Mouse (Mus musculus): ENCODE data around the gene Pknox2. TPM values are rescaled to one million over a fixed set of nuclear protein-coding genes. Genes with fewer than 3 reads are reported as not detected.
A peak's percentile ranks its signal among the peaks of the same experiment; 100 is the strongest.

Pknox2 gene
- total RNA-seq, 1 experiment, result 1.8 TPM

- no peaks in the 10 kb centered on the region for H3K36me3 ChIP-seq (ENCODE audit: control insufficient read depth, insufficient read depth, low read length, poor library complexity, severe bottlenecking)
- in situ Hi-C loops (cut with MboI; ENCODE audit: low sequenced_read_pairs in 2 of 2, unreplicated experiment in 2 of 2), result no loop called here
- no peak for DNase-seq (ENCODE audit: low read depth, low spot score)
These were observed 253.7 kb downstream of the Pknox2 start for GRCm38 (mm10) chr9:36893413-36893990.

DNA sequence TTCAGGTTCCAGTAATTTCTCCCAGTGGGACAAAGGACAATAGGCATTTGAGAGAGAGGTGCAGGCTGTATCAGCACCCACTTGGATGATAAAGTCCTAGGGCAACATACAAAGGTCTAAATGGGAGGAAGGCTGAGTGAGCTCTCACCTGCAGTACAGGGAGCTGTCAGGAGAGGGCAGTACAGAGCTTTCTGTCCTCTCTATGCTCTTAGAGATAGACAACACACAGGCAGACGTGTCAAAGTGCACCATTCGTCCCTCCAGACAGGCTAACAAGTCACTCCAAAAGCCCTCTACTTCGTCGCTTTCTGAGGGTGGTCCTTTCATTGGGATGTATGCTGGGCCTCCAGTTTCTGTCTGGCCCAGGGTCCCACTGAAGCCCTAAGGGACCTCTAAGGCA, 256.7 kb downstream of the Pknox2 start:
- DNase-seq (ENCODE audit: low read depth, low spot score), result peak; percentile 73
- in situ Hi-C loops (cut with MboI; ENCODE audit: low sequenced_read_pairs in 2 of 2, unreplicated experiment in 2 of 2), result no loop called here
- no peak overlapping the region for H3K4me3 ChIP-seq (ENCODE audit: insufficient read depth in 1 of 2, low read depth in 1 of 2, low read length in 2 of 2, poor library complexity in 1 of 2, severe bottlenecking in 1 of 2)

More at GRCm38 (mm10) chr9:36893413-36893990, 253.7 kb downstream of the Pknox2 start:
- H3K27ac ChIP-seq (ENCODE audit: insufficient read depth, low read depth, low read length, poor library complexity, severe bottlenecking), result no peak overlapping the region
- TF ChIP-seq ZC3H11A (IDR thresholded peaks at IDR 0.05; ENCODE audit: borderline replicate concordance, low read depth, low read length), result no peak
- no peak for TF ChIP-seq CHD2 (IDR thresholded peaks at IDR 0.05; ENCODE audit: low read depth, low read length)
- TF ChIP-seq HCFC1 (IDR thresholded peaks at IDR 0.05; ENCODE audit: borderline replicate concordance, insufficient read depth, low read length), result no peak
- TF ChIP-seq MAFK (IDR thresholded peaks at IDR 0.05; ENCODE audit: insufficient read depth, low read depth, low read length), result no peak
- no peak for TF ChIP-seq ZNF384 (IDR thresholded peaks at IDR 0.05; ENCODE audit: low read depth, low read length)
- no peak overlapping the region for H3K4me3 ChIP-seq (ENCODE audit: insufficient read depth in 1 of 2, low read depth in 1 of 2, low read length in 2 of 2, poor library complexity in 1 of 2, severe bottlenecking in 1 of 2)
- no peak overlapping the region for H3K9ac ChIP-seq (ENCODE audit: insufficient read depth, low read depth, low read length, poor library complexity, severe bottlenecking)
- no peaks in the 10 kb centered on the region for H3K4me1 ChIP-seq (ENCODE audit: control insufficient read depth in 2 of 2, insufficient read depth in 2 of 2, low read length in 2 of 2, poor library complexity in 1 of 2)
- no peaks in the 10 kb centered on the region for H3K9me3 ChIP-seq (ENCODE audit: control insufficient read depth, insufficient read depth, low read depth, low read length)

DNA sequence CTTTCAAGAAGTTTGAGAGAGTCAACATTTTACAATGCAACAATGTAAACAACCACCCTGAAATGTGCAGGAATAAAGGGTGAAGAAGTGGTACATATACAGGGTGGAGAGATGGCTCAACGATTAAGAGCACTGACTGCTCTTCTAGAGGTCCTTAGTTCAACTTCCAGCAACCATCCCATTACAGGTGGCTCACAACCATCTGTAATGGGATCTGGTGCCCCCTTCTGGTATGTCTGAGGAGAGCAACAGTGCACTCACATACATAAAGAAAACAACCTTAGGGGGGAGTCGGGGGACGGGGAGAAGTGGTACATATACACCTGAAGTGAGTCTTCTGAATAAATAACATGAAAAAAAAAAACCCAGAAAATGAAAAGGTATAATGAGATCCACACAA, 262.0 kb downstream of the Pknox2 start:
- Histone ChIP-seq H3K9me3 (ENCODE audit: control insufficient read depth, insufficient read depth, low read depth, low read length) (no peaks in the 10 kb centered on the region), H3K9ac (ENCODE audit: insufficient read depth, low read depth, low read length, poor library complexity, severe bottlenecking) (no peak overlapping the region), H3K4me3 (ENCODE audit: insufficient read depth in 1 of 2, low read depth in 1 of 2, low read length in 2 of 2, poor library complexity in 1 of 2, severe bottlenecking in 1 of 2) (no peak overlapping the region), H3K36me3 (ENCODE audit: control insufficient read depth, insufficient read depth, low read length, poor library complexity, severe bottlenecking) (no peaks in the 10 kb centered on the region), H3K27ac (ENCODE audit: insufficient read depth, low read depth, low read length, poor library complexity, severe bottlenecking) (no peak overlapping the region), H3K4me1 (ENCODE audit: control insufficient read depth in 2 of 2, insufficient read depth in 2 of 2, low read length in 2 of 2, poor library complexity in 1 of 2) (no peaks in the 10 kb centered on the region)
- peak; percentile 34 for DNase-seq (ENCODE audit: low read depth, low spot score)
- in situ Hi-C loops (cut with MboI; ENCODE audit: low sequenced_read_pairs in 2 of 2, unreplicated experiment in 2 of 2), result no loop called here
- no peak for TF ChIP-seq MAFK (IDR thresholded peaks at IDR 0.05; ENCODE audit: insufficient read depth, low read depth, low read length)
- no peak for TF ChIP-seq ZNF384 (IDR thresholded peaks at IDR 0.05; ENCODE audit: low read depth, low read length)
- no peak for TF ChIP-seq HCFC1 (IDR thresholded peaks at IDR 0.05; ENCODE audit: borderline replicate concordance, insufficient read depth, low read length)
- no peak for TF ChIP-seq CHD2 (IDR thresholded peaks at IDR 0.05; ENCODE audit: low read depth, low read length)
- no peak for TF ChIP-seq ZC3H11A (IDR thresholded peaks at IDR 0.05; ENCODE audit: borderline replicate concordance, low read depth, low read length)

More for the DNA sequence above, 256.7 kb downstream of the Pknox2 start:
- no peak overlapping the region for H3K27ac ChIP-seq (ENCODE audit: insufficient read depth, low read depth, low read length, poor library complexity, severe bottlenecking)
- TF ChIP-seq ZNF384 (IDR thresholded peaks at IDR 0.05; ENCODE audit: low read depth, low read length), result no peak
- TF ChIP-seq MAFK (IDR thresholded peaks at IDR 0.05; ENCODE audit: insufficient read depth, low read depth, low read length), result no peak
- TF ChIP-seq CHD2 (IDR thresholded peaks at IDR 0.05; ENCODE audit: low read depth, low read length), result no peak
- TF ChIP-seq ZC3H11A (IDR thresholded peaks at IDR 0.05; ENCODE audit: borderline replicate concordance, low read depth, low read length), result no peak
- no peak for TF ChIP-seq HCFC1 (IDR thresholded peaks at IDR 0.05; ENCODE audit: borderline replicate concordance, insufficient read depth, low read length)
- H3K4me1 ChIP-seq (ENCODE audit: control insufficient read depth in 2 of 2, insufficient read depth in 2 of 2, low read length in 2 of 2, poor library complexity in 1 of 2), result no peaks in the 10 kb centered on the region
- no peaks in the 10 kb centered on the region for H3K36me3 ChIP-seq (ENCODE audit: control insufficient read depth, insufficient read depth, low read length, poor library complexity, severe bottlenecking)
- H3K9ac ChIP-seq (ENCODE audit: insufficient read depth, low read depth, low read length, poor library complexity, severe bottlenecking), result no peak overlapping the region
- no peaks in the 10 kb centered on the region for H3K9me3 ChIP-seq (ENCODE audit: control insufficient read depth, insufficient read depth, low read depth, low read length)

DNA sequence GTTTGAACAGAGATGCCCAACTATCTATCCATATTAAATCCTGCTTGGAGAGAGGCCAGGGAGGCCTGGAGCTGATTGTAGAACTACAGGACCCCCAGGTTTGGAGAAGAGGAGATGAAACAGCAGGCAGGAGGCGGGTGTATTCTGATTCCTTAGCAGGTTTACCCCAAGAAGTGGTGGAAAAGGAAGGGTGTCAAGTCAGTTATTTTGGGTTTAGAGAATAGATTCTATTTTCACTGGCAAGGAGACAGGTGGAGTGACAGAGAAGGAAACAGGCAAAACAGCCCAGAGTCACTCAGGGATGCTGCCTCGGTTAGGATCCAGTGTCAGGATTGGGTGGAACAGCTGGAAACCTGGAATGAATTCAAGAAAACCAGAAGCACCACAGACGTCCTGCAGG, 263.6 kb downstream of the Pknox2 start:
- no peak for DNase-seq (ENCODE audit: low read depth, low spot score)
- Histone ChIP-seq H3K4me3 (ENCODE audit: insufficient read depth in 1 of 2, low read depth in 1 of 2, low read length in 2 of 2, poor library complexity in 1 of 2, severe bottlenecking in 1 of 2) (no peak overlapping the region), H3K4me1 (ENCODE audit: control insufficient read depth in 2 of 2, insufficient read depth in 2 of 2, low read length in 2 of 2, poor library complexity in 1 of 2) (no peaks in the 10 kb centered on the region), H3K9ac (ENCODE audit: insufficient read depth, low read depth, low read length, poor library complexity, severe bottlenecking) (no peak overlapping the region), H3K9me3 (ENCODE audit: control insufficient read depth, insufficient read depth, low read depth, low read length) (no peaks in the 10 kb centered on the region), H3K27ac (ENCODE audit: insufficient read depth, low read depth, low read length, poor library complexity, severe bottlenecking) (no peak overlapping the region), H3K36me3 (ENCODE audit: control insufficient read depth, insufficient read depth, low read length, poor library complexity, severe bottlenecking) (no peaks in the 10 kb centered on the region)
- in situ Hi-C loops (cut with MboI; ENCODE audit: low sequenced_read_pairs in 2 of 2, unreplicated experiment in 2 of 2), result no loop called here
- TF ChIP-seq ZNF384 (IDR thresholded peaks at IDR 0.05; ENCODE audit: low read depth, low read length) (no peak), MAFK (IDR thresholded peaks at IDR 0.05; ENCODE audit: insufficient read depth, low read depth, low read length) (no peak), HCFC1 (IDR thresholded peaks at IDR 0.05; ENCODE audit: borderline replicate concordance, insufficient read depth, low read length) (no peak), ZC3H11A (IDR thresholded peaks at IDR 0.05; ENCODE audit: borderline replicate concordance, low read depth, low read length) (no peak), CHD2 (IDR thresholded peaks at IDR 0.05; ENCODE audit: low read depth, low read length) (no peak)

All from ES-E14 (cell line).